Mouse (Mus musculus) lung, embryonic 14.5 days (tissue): ENCODE results near the gene Cwc15. TPM values are rescaled to one million over a fixed set of nuclear protein-coding genes. Genes with fewer than 3 reads are reported as not detected.
"Not testable (repeated sequence)": the region's sequence is repeated elsewhere in the genome, so short reads cannot be mapped to it uniquely, and the experiment has no call there.

Experiments used
- ATAC-seq: fragments of 200-750 bp; cut with Nextera tagmentation; 2 replicates; pipeline ENCODE4 v1.8.0; 2017; ENCODE audit warnings: mild to moderate bottlenecking, moderate TSS enrichment, moderate library complexity; ENCODE audit not compliant: insufficient read depth
- DNase-seq: peaks from one replicate; pipeline ENCODE4 v3.0.0-alpha.2; 2015
- H3K27ac ChIP-seq: fragments of 300-500 bp; sonication (generic); 2 replicates; pipeline ENCODE4 v1.5.1; 2014; ENCODE audit warnings: low read depth, mild to moderate bottlenecking, moderate library complexity
- H3K27me3 ChIP-seq: fragments of 300-500 bp; sonication (generic); 2 replicates; pipeline ENCODE4 v1.6.1; 2014; ENCODE audit warnings: low read length, control low read depth; ENCODE audit not compliant: insufficient read depth
- H3K36me3 ChIP-seq: fragments of 300-500 bp; sonication (generic); 2 replicates; pipeline ENCODE4 v1.6.1; 2014; ENCODE audit warnings: control low read depth; ENCODE audit not compliant: insufficient read depth
- H3K4me1 ChIP-seq: fragments of 300-500 bp; sonication (generic); 2 replicates; pipeline ENCODE4 v1.6.1; 2014; ENCODE audit warnings: antibody characterized with exemption, control low read depth; ENCODE audit not compliant: insufficient read depth
- H3K4me2 ChIP-seq: fragments of 300-500 bp; sonication (generic); 2 replicates; pipeline ENCODE4 v1.6.1; 2014; ENCODE audit warnings: mild to moderate bottlenecking
- H3K4me3 ChIP-seq: fragments of 300-500 bp; sonication (generic); 2 replicates; pipeline ENCODE4 v1.5.1; 2014; ENCODE audit warnings: low read depth, low read length
- H3K9ac ChIP-seq: fragments of 300-500 bp; sonication (generic); 2 replicates; pipeline ENCODE4 v1.6.1; 2014
- H3K9me3 ChIP-seq: fragments of 300-500 bp; sonication (generic); 2 replicates; pipeline ENCODE4 v1.6.1; 2016; ENCODE audit warnings: low read depth, low read length, control low read depth
- CTCF ChIP-seq: IDR thresholded peaks from 2 replicates; pipeline ENCODE4 v1.5.1; 2016; ENCODE audit warnings: antibody characterized with exemption, low read depth
- WGBS: fragments of 180-500 bp; shearing (Covaris S2); extraction: QIAGEN DNeasy Blood & Tissue Kit; methylation state at CpG from one replicate; pipeline ENCODE4 v1.1.7; 2014; 5-methylcytosine and 5-hydroxymethylcytosine counted together
- polyA plus RNA-seq: library from polyadenylated mRNA; unstranded; fragments of >200 nt; fragmentation: Nextera tagmentation; extraction: Ambion mirVana; gene quantifications from 2 replicates; pipeline ENCODE4 v1.2.1, GENCODE M21; 2014

Cwc15 gene
- polyA plus RNA-seq, result 146 and 148 TPM in 2 replicates

DNA sequence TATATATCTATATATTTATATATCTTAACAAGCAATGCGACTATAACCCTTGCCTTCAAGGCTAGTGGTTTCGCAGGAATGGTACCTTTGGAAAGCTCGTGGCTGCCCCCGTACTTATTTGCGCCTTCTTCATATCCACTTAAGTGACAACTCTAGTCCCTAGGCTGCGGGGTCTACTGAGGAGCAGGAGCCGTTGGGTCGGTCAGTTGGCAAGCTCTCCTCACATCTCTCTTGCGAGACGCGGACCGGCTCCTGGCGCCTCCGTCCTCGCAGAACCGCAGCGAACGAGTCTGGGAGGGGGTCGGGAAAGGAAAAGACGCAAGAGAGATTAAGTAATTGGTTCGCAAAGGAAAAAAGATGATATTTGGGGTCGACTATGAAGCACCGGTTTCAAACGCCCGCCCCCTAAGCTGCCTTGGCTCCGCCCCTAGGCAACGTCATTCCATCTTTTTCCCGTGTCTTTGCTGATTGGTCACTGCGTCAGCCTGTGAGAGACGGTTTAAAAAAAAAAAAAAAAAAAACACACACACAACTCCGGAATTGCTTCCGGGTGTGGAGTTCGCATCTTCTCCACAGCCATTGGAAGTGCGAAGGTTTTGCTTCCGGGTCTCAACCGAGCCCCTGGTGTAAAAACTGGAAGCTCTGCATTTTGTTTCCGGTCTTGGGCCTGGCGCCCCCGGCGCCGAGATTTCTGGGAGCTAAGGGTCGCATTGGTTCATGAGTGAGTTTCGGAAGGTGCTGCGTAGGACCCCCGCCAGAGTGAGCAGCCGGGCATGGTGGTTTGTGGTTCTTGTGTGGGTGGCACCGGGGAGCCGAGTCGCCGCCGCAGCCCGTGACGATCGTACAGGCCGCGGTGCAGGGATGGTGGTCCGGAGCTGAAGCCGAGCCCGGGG lies at the start of gene Cwc15, which contains the start of gene Kdm4d:
Gene Cwc15 (plus strand): TSS at position 595 of the 893 bp plus-strand sequence.
Gene Kdm4d (minus strand): TSS at position 460 of the 893 bp plus-strand sequence.
- peak; percentile 98 for DNase-seq
- peak; percentile 99 for ATAC-seq
- H3K9me3 ChIP-seq, result no peaks in the 10 kb centered on the region
- no peaks in the 10 kb centered on the region for H3K27me3 ChIP-seq
- H3K36me3 ChIP-seq, result peaks cover 31% of the 10 kb centered on the region
- peak within 1 kb of the TSS; percentile 80 for H3K9ac ChIP-seq
- WGBS, result under 1% methylated on average over 59 of the region's 59 CpGs
- H3K4me2 ChIP-seq, result peak within 1 kb of the TSS; percentile 76
- H3K4me1 ChIP-seq, result no peaks in the 10 kb centered on the region
- peak within 1 kb of the TSS; percentile 84 for H3K4me3 ChIP-seq
- peak within 1 kb of the TSS; percentile 76 for H3K27ac ChIP-seq
- no peak for TF ChIP-seq CTCF

GRCm38 (mm10) chr9:14451120-14451519 lies 49.3 kb upstream of the Cwc15 start:
- H3K27ac ChIP-seq, H3K27me3 ChIP-seq, DNase-seq, H3K36me3 ChIP-seq, H3K9ac ChIP-seq, H3K9me3 ChIP-seq, H3K4me3 ChIP-seq, H3K4me1 ChIP-seq, ATAC-seq, H3K4me2 ChIP-seq: not testable (repeated sequence)
- 54% methylated on average over 8 of the region's 8 CpGs for WGBS

GRCm38 (mm10) chr9:14456320-14456719 lies 44.1 kb upstream of the Cwc15 start:
- Histone ChIP-seq H3K27ac (no peak overlapping the region), H3K27me3 (no peaks in the 10 kb centered on the region), H3K9me3 (no peaks in the 10 kb centered on the region), H3K4me1 (no peaks in the 10 kb centered on the region), H3K9ac (no peak overlapping the region), H3K4me2 (no peak overlapping the region), H3K4me3 (no peak overlapping the region), H3K36me3 (no peaks in the 10 kb centered on the region)
- DNase-seq (no peak), ATAC-seq (no peak)
- TF ChIP-seq CTCF, result no peak
- WGBS, result 88% methylated on average over 3 of the region's 3 CpGs

DNA sequence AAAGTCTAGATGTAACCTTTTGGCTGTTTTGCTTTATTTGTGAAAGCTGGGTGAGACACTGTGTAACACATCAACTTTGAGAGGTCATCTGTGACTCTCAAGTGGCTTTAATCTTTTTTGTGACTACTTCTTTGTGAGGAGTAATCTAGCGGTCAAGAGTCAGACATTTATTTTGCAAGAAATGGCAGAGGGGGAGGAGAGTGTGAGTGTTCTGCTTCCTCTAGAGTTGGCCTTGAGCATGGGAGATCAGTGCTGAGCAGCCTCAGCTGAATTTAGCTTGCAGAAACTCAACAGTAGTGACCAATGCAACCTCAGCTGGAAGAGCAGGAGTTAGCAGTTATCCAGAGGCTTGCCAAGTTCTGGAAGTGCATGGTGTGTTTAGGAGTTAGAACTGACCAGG lies 37.9 kb upstream of the Cwc15 start:
- H3K4me2 ChIP-seq, H3K27ac ChIP-seq, DNase-seq, ATAC-seq, H3K9me3 ChIP-seq, H3K9ac ChIP-seq, H3K27me3 ChIP-seq, H3K4me1 ChIP-seq, H3K4me3 ChIP-seq, H3K36me3 ChIP-seq: not testable (repeated sequence)
- WGBS, result 69% methylated on average over 1 of the region's 1 CpGs

GRCm38 (mm10) chr9:14463668-14464067 lies 36.7 kb upstream of the Cwc15 start:
- not testable (repeated sequence) for H3K36me3 ChIP-seq, ATAC-seq, H3K27ac ChIP-seq, H3K4me2 ChIP-seq, H3K9me3 ChIP-seq, DNase-seq, H3K9ac ChIP-seq, H3K4me3 ChIP-seq, H3K4me1 ChIP-seq, H3K27me3 ChIP-seq
- WGBS, result 67% methylated on average over 12 of the region's 12 CpGs

DNA sequence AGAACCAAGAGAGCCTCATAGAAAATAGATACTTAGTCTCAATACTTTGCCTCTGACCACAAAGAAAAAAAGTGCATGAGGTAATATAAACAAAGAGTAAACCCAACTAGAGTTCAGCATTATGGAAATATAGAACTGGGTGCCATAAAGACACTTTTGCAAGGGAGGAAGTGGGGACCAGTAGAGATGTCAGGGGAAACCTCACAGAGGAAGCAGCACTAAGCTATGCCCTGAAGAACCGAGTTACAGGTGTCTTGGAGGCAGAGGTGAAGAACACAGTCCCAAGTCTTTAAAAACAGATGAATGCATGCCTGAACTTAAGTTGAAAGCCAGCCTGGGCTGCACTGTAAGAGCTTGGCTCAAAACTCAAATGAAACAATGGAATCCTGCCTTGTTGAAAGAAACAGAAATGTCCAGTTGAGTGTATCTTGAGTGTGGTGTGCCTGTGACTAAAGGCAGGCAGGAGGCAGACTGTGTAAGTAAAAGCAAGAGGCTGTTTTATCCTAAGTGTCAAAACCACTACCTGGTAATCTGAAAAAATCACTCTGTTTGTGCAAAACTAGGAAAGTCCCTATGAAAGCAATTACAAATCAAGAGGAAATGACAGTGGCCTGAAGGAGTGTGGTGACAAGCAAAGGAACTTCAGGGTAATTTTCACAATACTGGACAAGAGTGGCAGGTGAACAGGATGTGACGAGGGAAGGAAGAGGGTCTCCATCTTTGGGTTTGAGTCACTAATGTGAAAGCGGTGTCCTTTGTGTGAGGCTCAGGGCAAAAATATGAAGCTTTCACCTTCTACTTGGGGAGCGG lies 1.3 kb upstream of the Cwc15 start:
- H3K27ac ChIP-seq, result no peak overlapping the region
- H3K9me3 ChIP-seq, result no peaks in the 10 kb centered on the region
- no peak for ATAC-seq
- TF ChIP-seq CTCF, result no peak
- DNase-seq, result no peak
- H3K9ac ChIP-seq, result no peak overlapping the region
- peaks cover 20% of the 10 kb centered on the region for H3K36me3 ChIP-seq
- 82% methylated on average over 4 of the region's 4 CpGs for WGBS
- no peaks in the 10 kb centered on the region for H3K27me3 ChIP-seq
- no peaks in the 10 kb centered on the region for H3K4me1 ChIP-seq
- peak overlapping the region; percentile 69 for H3K4me2 ChIP-seq
- H3K4me3 ChIP-seq, result peak overlapping the region; percentile 84; the same call in 1 of the 2 replicates

- no peak for ATAC-seq
- TF ChIP-seq CTCF, result no peak
These were observed 553 bp downstream of the Cwc15 start for GRCm38 (mm10) chr9:14500916-14501424.

More at GRCm38 (mm10) chr9:14500916-14501424, 553 bp downstream of the Cwc15 start:
- WGBS, result 2% methylated on average over 10 of the region's 10 CpGs
- H3K27ac ChIP-seq, result peak overlapping the region; percentile 76; the same call in 1 of the 2 replicates
- H3K27me3 ChIP-seq, result no peaks in the 10 kb centered on the region
- peak overlapping the region; percentile 76 for H3K4me2 ChIP-seq
- no peaks in the 10 kb centered on the region for H3K9me3 ChIP-seq
- peak overlapping the region; percentile 84 for H3K4me3 ChIP-seq
- peaks cover 38% of the 10 kb centered on the region for H3K36me3 ChIP-seq
- no peaks in the 10 kb centered on the region for H3K4me1 ChIP-seq
- DNase-seq, result no peak
- peak overlapping the region; percentile 80 for H3K9ac ChIP-seq
